Mouse (Mus musculus): ENCODE measurements around the gene Psmc3ip. TPM values are rescaled to one million over a fixed set of nuclear protein-coding genes. Genes with fewer than 3 reads are reported as not detected.

Psmc3ip gene
- polyA plus RNA-seq, 1 experiment from 2014 or later = 45.7 TPM

DNA sequence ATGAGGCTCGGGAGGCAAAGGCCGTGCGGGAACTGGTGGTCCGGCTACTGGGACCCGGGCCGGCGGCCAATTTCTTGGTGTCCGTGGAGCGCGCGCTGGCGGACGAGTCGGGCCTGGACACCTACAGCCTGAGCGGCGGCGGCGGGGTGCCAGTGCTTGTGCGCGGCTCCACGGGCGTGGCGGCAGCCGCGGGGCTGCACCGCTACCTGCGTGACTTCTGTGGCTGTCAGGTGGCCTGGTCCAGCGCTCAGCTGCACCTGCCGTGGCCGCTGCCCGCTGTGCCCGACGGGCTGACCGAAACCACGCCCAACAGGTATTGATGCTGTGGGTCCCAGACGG lies 25.1 kb downstream of the Psmc3ip start:
- peak overlapping the region; percentile 98 for H3K4me2 ChIP-seq (replicated peaks)
- under 1% methylated on average over 36 of the region's 36 CpGs for WGBS
- H3K4me3 ChIP-seq = peak overlapping the region; percentile 72
- H3K36me3 ChIP-seq = no peaks in the 10 kb centered on the region
- peak overlapping the region; percentile 69 for H3K9ac ChIP-seq
- H3K27me3 ChIP-seq = peaks cover 19% of the 10 kb centered on the region
- 0 out of 2 replicates have a peak, but pooled peaks have one; percentile 30 for ATAC-seq (ENCODE audit: insufficient number of reproducible peaks, insufficient read depth, low FRiP score, low TSS enrichment)
- peaks cover 6% of the 10 kb centered on the region; the same call in 1 of the 2 replicates for H3K4me1 ChIP-seq
- H3K9me3 ChIP-seq = no peaks in the 10 kb centered on the region
- H3K27ac ChIP-seq = no peak overlapping the region

DNA sequence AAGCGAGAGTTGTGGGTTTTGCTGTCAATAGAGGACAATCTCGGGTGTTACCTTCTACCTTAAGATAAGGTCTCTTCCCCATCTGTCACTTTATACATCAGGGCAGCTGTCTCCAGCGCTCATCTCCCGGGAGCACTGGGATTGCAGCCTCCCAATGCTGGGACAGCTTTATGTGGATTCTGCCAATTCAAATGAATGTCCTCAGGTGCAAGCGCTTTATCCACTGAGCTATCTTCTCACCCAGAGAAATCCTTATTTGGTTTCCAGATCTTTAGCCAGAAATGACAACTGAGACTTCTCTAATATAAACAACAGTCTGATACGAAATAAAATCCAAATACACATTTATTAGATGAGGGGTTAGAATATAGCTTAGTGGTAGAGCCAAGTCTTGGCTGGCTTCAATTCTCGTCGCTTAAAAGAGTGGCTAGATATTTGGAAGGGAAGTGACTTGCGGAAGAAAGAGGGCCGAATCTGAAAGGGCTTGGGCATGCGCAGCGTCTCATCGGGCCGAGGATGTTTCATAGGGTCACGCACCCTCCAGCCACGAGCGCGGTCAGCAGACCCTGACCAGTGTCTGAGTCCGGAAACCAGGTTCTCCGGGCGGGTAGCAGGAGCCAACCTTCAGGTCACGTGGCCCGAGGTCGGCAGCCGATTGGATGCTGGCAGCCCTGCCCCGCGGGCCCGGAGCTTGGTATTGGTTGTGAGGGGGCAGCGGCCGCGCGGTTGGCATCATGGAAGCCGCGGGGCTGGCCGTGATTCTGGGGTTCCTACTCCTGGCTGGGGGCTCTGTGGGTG lies 25.6 kb downstream of the Psmc3ip start, which contains the start of gene Naglu:
Gene Naglu (plus strand): TSS at position 622 of the 798 bp plus-strand sequence.
- H3K27me3 ChIP-seq = peaks cover 19% of the 10 kb centered on the region
- ATAC-seq (ENCODE audit: insufficient number of reproducible peaks, insufficient read depth, low FRiP score, low TSS enrichment) = peak; percentile 52; the same call in 1 of the 2 replicates
- H3K9me3 ChIP-seq = no peaks in the 10 kb centered on the region
- H3K4me2 ChIP-seq (replicated peaks) = peak within 1 kb of the TSS; percentile 98
- H3K27ac ChIP-seq = no peak within 1 kb of the TSS
- H3K4me1 ChIP-seq = peaks cover 6% of the 10 kb centered on the region; the same call in 1 of the 2 replicates
- H3K36me3 ChIP-seq = no peaks in the 10 kb centered on the region
- H3K9ac ChIP-seq = peak within 1 kb of the TSS; percentile 69
- 4% methylated on average over 35 of the region's 35 CpGs for WGBS
- peak within 1 kb of the TSS; percentile 72 for H3K4me3 ChIP-seq

DNA sequence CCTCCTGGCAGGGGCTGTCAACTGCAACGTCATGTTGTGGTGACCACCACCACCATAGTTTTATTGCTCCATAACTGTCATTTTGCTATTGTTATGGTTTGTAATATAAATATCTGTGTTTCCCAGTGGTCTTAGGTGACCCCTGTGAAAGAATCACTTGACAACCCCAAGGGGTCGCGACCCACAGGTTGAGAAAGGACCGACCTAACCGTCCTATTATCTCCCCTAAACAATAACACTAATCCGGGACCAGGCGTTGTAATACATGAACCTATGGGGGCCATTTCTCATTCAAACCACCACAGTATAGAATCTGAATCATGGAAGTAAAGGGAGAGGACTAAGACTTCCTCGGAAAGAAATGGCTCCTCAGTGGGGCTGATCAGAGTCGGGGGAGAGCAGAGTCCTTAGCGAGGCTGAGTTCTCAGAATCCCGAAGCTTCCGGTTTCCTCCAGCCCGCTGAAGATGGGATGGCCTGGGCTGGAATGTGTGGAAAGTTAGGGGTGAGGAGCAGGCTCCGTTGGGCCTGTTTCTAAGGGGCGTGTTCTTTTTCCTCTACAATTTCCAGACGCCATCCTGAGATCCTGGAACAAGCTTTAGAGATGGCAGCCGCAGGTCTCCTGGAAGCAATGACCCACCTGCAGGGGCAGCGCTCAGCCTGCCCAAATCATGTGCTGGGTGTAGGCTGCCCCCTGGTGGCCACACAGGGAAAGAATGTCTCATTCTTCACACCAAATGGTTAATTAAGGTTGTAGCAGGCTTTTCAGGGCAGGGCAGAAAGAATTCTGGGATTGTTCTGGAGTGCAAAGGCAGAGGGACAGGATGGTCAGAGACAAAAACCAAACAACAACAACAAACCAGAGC lies 28.5 kb downstream of the Psmc3ip start:
- WGBS = 22% methylated on average over 18 of the region's 18 CpGs
- peaks cover 27% of the 10 kb centered on the region for H3K4me1 ChIP-seq
- no peaks in the 10 kb centered on the region for H3K9me3 ChIP-seq
- peak overlapping the region; percentile 12; the same call in 1 of the 2 replicates for H3K4me3 ChIP-seq
- ATAC-seq (ENCODE audit: insufficient number of reproducible peaks, insufficient read depth, low FRiP score, low TSS enrichment) = no peak
- H3K36me3 ChIP-seq = peaks cover 10% of the 10 kb centered on the region; the same call in 1 of the 2 replicates
- H3K4me2 ChIP-seq (replicated peaks) = peak overlapping the region; percentile 43
- no peak overlapping the region for H3K9ac ChIP-seq
- peaks cover 12% of the 10 kb centered on the region; the same call in 1 of the 2 replicates for H3K27me3 ChIP-seq
- no peak overlapping the region for H3K27ac ChIP-seq

DNA sequence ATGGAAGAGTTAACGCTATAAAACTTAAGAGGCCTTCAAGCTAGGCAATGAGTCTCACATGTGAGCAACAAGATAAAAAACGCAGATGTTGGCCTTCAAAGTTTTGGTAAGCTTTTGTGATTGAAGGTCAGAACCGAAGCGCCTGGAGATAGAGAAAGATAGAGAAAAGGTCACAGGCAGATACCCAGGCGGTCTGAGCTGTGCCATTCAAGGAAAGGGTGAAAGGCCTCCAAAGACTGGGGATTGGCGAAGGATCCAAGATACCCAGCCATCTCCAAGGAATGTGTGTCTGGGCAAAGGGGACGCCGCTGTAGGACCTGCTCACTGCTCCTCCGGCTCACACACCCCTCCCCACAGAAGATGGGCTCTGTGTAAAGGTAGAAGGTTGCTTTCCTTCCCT lies 30.2 kb downstream of the Psmc3ip start:
- H3K9ac ChIP-seq = no peak overlapping the region
- no peak for ATAC-seq (ENCODE audit: insufficient number of reproducible peaks, insufficient read depth, low FRiP score, low TSS enrichment)
- 89% methylated on average over 9 of the region's 9 CpGs for WGBS
- peaks cover 13% of the 10 kb centered on the region; the same call in 1 of the 2 replicates for H3K36me3 ChIP-seq
- no peak overlapping the region for H3K4me3 ChIP-seq
- H3K27me3 ChIP-seq = no peaks in the 10 kb centered on the region
- H3K27ac ChIP-seq = no peak overlapping the region
- H3K9me3 ChIP-seq = no peaks in the 10 kb centered on the region
- H3K4me2 ChIP-seq (replicated peaks) = no peak overlapping the region
- H3K4me1 ChIP-seq = peaks cover 28% of the 10 kb centered on the region

DNA sequence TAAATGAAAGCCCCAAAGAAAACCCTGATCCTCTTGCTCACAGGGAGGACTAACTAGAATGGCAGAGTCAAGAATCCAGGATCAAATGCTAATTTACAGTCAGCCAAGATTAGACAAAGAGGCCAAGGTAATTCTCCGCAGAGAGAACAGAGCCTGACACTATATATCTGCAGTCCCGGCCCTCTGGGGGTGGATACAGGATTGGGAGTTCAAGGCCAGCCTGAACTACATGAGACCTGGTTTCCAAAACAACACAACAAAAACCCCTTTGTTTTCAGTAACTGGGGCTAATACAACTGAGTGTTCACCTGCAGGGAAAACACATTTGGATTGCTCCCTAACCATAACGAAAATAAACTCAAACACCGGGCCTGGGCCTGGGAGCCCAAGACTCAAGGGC lies 30.8 kb downstream of the Psmc3ip start:
- peak overlapping the region; percentile 86 for H3K27ac ChIP-seq
- peaks cover 31% of the 10 kb centered on the region for H3K4me1 ChIP-seq
- H3K4me3 ChIP-seq = no peak overlapping the region
- H3K4me2 ChIP-seq (replicated peaks) = no peak overlapping the region
- ATAC-seq (ENCODE audit: insufficient number of reproducible peaks, insufficient read depth, low FRiP score, low TSS enrichment) = no peak
- peaks cover 13% of the 10 kb centered on the region; the same call in 1 of the 2 replicates for H3K36me3 ChIP-seq
- H3K27me3 ChIP-seq = no peaks in the 10 kb centered on the region
- 68% methylated on average over 4 of the region's 4 CpGs for WGBS
- no peaks in the 10 kb centered on the region for H3K9me3 ChIP-seq
- no peak overlapping the region for H3K9ac ChIP-seq

DNA sequence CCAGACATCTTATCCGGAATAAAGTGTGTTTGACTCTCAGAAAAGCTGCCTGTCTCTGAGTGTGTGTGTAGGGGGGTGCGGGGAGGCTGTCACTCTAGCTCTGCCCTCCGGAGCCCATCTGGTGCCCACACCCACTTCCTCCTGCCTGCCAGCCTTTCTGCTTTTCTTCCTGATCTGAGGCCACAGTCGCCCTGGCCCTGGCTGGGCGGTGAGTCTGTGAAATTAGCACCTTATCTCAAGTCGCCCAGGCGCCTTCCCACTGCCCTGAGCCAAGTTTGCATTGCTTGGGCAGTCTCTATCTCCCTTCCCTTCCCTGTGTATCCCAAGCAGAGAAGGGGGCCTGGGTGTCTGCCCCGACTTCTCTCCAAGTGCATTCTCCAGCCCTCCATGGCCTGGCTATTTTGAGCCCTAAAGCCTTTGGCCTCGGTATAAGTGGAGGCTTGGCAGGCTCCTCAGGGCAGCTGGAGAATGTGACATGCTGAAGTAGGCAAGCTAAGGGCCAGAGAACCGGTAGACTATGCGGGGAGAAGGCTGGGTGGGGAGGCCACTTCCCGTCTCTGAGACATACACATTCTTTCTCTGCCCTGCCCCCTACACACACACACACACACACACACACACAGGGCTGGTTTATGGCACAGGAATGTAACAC lies 31.4 kb downstream of the Psmc3ip start:
- no peak overlapping the region for H3K9ac ChIP-seq
- WGBS = 38% methylated on average over 12 of the region's 12 CpGs
- no peak overlapping the region for H3K4me3 ChIP-seq
- H3K27me3 ChIP-seq = no peaks in the 10 kb centered on the region
- peaks cover 31% of the 10 kb centered on the region for H3K4me1 ChIP-seq
- H3K9me3 ChIP-seq = no peaks in the 10 kb centered on the region
- H3K27ac ChIP-seq = peak overlapping the region; percentile 86
- H3K36me3 ChIP-seq = peaks cover 16% of the 10 kb centered on the region; the same call in 1 of the 2 replicates
- ATAC-seq (ENCODE audit: insufficient number of reproducible peaks, insufficient read depth, low FRiP score, low TSS enrichment) = 0 out of 2 replicates have a peak, but pooled peaks have one; percentile 38
- 0 out of 2 replicates have a peak overlapping the region, but pooled peaks have one; percentile 9 for H3K4me2 ChIP-seq (replicated peaks)

DNA sequence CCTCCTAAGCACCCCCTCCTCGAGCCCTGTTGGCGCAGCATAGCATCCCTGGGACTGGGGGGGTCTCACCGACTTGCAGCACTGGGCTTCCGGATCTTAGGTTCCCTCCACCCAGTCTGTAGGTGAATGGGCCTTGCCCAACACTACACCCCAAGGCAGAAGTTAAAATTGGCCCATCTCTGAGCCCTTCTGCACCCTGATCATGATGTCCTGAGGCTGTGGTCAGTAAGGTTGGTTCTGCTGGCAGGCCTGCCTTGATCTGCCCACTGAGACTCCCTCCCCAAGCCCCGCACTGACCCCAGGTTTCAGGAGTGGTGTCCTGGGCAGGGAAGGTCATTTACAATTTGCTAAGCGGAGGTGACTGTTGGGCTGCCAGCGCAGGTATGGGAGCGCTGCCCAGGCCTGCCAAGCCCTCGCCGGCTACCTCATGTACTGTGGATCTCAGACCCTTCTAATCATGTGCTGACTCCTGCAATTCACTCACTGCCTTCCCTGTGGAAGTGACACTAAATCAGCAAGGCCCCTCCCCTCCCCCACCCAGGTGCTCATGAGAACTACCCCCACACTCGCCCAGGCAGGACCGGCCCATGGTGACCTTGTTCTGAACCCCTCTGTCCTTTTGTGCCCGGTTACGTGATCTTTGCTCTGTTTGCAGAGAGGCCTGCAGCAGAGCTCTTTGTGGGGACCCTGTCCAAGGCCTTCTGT lies 32.1 kb downstream of the Psmc3ip start:
- Histone ChIP-seq H3K9me3 (no peaks in the 10 kb centered on the region), H3K4me2 (replicated peaks) (no peak overlapping the region), H3K27me3 (no peaks in the 10 kb centered on the region), H3K36me3 (peaks cover 16% of the 10 kb centered on the region; the same call in 1 of the 2 replicates), H3K4me3 (no peak overlapping the region), H3K9ac (no peak overlapping the region), H3K27ac (peak overlapping the region; percentile 86), H3K4me1 (peaks cover 31% of the 10 kb centered on the region)
- 73% methylated on average over 14 of the region's 14 CpGs for WGBS
- no peak; the same call in 1 of the 2 replicates for ATAC-seq (ENCODE audit: insufficient number of reproducible peaks, insufficient read depth, low FRiP score, low TSS enrichment)

DNA sequence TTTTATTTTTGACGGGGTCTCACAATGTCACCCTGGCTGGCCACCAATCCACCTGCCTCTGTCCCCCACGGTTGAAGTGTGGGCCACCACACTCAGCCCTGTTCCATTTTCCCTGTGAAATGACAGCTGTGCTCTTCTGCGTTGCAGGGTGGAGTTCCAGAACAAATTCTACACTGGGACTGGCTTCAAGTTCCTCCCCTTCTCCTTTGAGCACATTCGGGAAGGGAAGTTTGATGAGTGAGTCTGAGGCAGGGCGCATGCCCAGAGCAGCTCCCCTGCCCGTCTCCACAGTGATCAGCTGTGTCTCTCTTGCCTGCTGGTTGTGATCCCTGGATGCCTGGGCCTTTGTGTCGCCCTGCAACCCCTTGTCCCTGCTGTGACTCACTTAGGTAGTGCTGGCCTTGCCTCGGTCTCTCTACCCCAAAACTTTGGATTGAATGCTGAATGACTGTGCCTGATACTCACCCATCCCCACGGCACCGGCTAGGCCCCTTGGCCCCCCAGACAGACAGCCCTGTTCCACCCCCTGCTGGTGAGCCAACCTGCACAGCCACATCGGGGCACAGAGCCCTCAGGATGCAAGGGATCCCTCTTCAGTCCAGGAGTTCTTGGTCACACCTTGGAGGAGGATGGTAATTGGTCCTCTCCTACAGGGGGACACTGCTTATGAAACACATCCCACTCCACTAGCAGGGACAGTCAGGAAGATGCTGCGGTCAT lies 32.9 kb downstream of the Psmc3ip start:
- Histone ChIP-seq H3K4me3 (no peak overlapping the region), H3K27me3 (no peaks in the 10 kb centered on the region), H3K4me1 (peaks cover 31% of the 10 kb centered on the region), H3K9me3 (no peaks in the 10 kb centered on the region), H3K36me3 (peaks cover 16% of the 10 kb centered on the region; the same call in 1 of the 2 replicates), H3K27ac (no peak overlapping the region), H3K4me2 (replicated peaks) (no peak overlapping the region), H3K9ac (no peak overlapping the region)
- ATAC-seq (ENCODE audit: insufficient number of reproducible peaks, insufficient read depth, low FRiP score, low TSS enrichment) = no peak
- 83% methylated on average over 12 of the region's 12 CpGs for WGBS

DNA sequence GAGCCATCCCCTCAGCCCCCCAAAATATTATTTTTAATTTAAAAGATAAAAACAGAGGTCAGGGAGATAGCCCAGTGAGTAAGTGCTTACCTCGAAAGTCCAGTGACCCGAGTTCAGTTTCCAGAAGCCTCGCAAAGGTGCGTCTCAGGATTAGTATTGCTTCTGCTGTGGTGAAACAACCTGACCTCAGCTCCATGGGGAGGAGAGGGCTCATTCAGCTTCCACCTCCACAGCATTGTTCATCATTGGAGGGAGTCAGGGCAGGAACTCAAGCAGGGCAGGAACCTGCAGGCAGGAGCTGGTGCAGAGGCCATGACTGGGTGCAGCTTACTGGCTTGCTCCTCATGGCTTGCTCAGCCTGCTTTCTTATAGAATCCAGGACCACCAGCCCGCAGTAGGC lies 34.2 kb downstream of the Psmc3ip start:
- Histone ChIP-seq H3K27me3 (no peaks in the 10 kb centered on the region), H3K4me3 (no peak overlapping the region), H3K4me2 (replicated peaks) (no peak overlapping the region), H3K36me3 (peaks cover 16% of the 10 kb centered on the region; the same call in 1 of the 2 replicates), H3K27ac (no peak overlapping the region), H3K4me1 (peaks cover 31% of the 10 kb centered on the region), H3K9ac (no peak overlapping the region), H3K9me3 (no peaks in the 10 kb centered on the region)
- no peak for ATAC-seq (ENCODE audit: insufficient number of reproducible peaks, insufficient read depth, low FRiP score, low TSS enrichment)
- WGBS = 82% methylated on average over 5 of the region's 5 CpGs

DNA sequence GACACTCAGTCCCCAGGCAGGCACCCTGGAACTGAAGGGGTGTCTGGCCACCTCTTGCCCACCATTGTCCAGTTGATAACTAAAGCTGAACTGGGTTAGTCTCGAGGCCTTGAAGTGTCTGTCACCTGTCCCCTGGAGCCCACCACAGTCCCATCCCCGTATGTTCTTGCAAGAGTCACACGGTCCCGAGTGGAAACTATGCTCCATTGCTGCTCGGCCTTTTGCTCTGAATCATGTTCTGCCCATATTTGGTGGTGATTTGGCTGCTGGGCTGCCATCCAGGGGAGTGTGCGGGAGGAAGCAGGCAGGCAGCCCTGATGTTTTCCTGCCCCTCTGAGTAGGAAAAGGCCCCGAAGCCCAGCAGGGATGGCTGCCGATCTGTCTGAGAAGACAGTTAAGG lies 35.1 kb downstream of the Psmc3ip start:
- Histone ChIP-seq H3K4me2 (replicated peaks) (no peak overlapping the region), H3K27me3 (no peaks in the 10 kb centered on the region), H3K36me3 (peaks cover 22% of the 10 kb centered on the region), H3K27ac (peak overlapping the region; percentile 82), H3K9me3 (no peaks in the 10 kb centered on the region), H3K9ac (no peak overlapping the region), H3K4me1 (peaks cover 31% of the 10 kb centered on the region), H3K4me3 (no peak overlapping the region)
- no peak for ATAC-seq (ENCODE audit: insufficient number of reproducible peaks, insufficient read depth, low FRiP score, low TSS enrichment)
- WGBS = 57% methylated on average over 8 of the region's 8 CpGs
